Mouse (Mus musculus): ENCODE results near the gene Atl2.

Gene Atl2

DNA sequence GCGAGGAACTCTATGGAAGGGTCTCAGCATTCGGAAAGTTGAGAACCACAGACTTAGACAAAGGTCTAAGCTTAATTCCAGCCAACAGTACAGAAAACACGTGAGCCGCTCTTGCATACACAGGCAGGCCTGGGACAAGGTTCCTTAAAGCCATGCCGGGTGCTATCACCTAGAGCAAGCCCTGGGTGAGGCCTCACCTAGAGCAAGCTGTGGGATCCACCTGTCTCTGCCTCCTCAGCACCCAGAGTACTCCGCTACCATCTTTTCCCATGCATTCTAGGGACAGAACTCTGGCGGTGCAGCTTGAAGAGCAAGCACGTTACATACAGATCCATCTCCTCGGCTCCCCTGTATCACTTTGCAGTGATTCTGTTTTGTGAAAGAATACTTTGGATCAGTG, 78.4 kb downstream of the Atl2 start:
- no peak for DNase-seq

DNA sequence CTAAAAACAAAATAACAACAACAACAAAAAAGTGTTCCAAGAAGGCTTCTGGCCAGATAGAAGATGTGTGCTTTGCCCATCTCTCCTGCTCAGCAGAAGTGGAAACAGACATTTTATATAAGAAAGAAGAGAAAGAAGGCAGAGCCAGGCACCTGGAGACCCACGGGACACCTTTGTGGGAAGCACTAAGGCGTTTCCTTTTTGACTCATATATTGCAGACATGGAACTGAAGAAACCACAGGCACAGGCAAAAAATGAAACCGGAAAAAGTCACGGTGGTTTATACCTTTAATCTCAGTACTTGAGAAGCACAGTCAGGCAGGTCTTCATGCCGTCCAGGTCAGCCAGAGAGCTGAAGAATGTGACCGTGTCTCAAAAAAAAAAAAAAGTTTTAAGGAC, 79.0 kb downstream of the Atl2 start:
- no peak for DNase-seq

DNA sequence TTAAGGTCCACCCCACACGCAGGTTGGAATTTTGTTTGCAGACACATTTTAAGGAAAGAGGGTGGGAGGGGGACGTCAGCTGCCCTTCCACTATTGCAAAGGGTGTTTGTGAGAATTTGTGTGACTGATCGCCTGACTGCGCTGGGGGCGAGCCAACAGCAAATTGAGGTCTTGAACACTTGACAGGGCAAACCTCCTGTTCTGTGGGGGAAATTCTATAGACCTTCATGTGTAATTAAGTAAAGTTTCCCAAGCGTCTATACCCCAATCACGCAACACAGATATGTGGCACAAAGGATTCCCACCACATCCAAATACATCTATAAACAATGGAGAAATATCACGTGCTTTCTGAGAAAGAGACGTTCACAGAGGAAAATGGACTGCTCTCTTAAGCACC, 85.5 kb downstream of the Atl2 start:
- DNase-seq = no peak

GRCm38 (mm10) chr17:79809491-79810316, 86.2 kb downstream of the Atl2 start:
- DNase-seq = no peak

DNA sequence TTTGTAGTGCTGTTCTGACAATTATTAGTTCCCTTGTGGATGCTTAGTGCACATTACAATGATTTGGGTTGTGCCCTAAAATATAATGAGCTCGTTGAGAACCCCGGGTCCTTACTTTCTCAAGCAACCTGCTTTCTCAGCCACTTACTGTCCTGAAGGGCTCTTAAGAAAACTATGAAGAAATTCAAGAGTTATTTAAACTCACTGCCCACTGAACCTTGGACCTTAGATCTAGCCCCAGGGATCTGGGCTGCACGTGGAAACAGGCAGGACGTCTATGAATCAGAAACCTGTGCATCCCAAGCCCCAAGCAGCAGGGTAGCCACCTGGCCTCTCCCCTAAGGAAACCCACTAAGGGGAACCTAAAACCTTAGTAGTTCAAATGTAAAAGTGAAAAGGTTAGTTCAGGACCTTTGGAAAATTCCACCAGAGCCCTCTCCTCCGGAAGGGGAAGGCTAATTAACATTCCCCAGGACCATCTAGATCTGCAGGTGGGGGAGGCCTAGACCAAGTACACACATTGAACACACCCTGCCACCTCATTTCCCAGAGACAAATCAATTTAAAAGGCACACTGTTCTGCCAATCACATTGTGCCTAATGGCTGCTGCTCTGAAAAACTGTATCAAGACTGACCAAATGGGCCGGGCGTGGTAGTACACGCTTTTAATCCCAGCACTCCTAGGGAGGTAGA, 88.5 kb downstream of the Atl2 start:
- no peak for DNase-seq

DNA sequence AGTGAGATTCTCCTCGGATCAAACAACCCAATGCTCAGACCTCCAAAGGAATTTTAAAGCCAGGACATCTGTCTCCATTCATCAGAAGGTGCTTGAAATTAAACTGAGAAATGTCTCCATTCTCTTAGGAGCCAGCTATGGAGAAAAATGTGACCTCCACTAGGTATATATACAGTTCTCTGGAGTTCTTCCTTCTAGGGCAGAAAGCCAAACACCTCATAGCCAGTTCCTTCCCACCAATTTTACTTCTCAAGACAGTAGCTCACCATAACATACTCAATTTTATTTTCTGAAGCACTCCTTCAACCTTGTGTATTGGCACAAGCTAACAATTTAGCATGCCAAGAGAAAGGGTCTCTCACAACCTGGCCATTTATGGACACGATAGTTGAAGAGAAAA, 91.2 kb downstream of the Atl2 start:
- no peak for DNase-seq

GRCm38 (mm10) chr17:79802056-79802455, 93.9 kb downstream of the Atl2 start:
- no peak for DNase-seq

- DNase-seq = no peak
Observed at GRCm38 (mm10) chr17:79798831-79799230, 97.1 kb downstream of the Atl2 start.

Data from cerebellum, adult 11 months (tissue).